Mouse (Mus musculus): Measurements from ENCODE around the gene Epb41l4b.

GRCm38 (mm10) chr4:56944286-56944685 lies 199.0 kb downstream of the Epb41l4b start:
- TF ChIP-seq CTCF (IDR thresholded peaks at IDR 0.05; ENCODE audit: low read depth, low read length): no peak
- TF ChIP-seq TAL1 (conservative IDR thresholded peaks at IDR 0.05; ENCODE audit: low read depth, low read length): no peak
- no peak for TF ChIP-seq GATA1 (IDR thresholded peaks at IDR 0.05; ENCODE audit: borderline replicate concordance, low read length)
- no peak for TF ChIP-seq GATA2 (IDR thresholded peaks at IDR 0.05; ENCODE audit: borderline replicate concordance, low read depth, low read length)
- no peak for TF ChIP-seq POLR2AphosphoS5 (IDR thresholded peaks at IDR 0.05; ENCODE audit: insufficient replicate concordance, low read depth, low read length)

Data from G1E (cell line).